Mouse (Mus musculus) CD4-positive naive resting alpha-beta T cell, adult 57 days (primary cell): ENCODE data around the gene Slc16a11. TPM values are rescaled to one million over a fixed set of nuclear protein-coding genes. Genes with fewer than 3 reads are reported as not detected.

Experiments
- total RNA-seq: library from RNA; stranded (reverse); gene quantifications from one replicate; pipeline ENCODE4 v1.2.4, GENCODE M21; 2023

The Slc16a11 gene
- not detected for total RNA-seq

DNA sequence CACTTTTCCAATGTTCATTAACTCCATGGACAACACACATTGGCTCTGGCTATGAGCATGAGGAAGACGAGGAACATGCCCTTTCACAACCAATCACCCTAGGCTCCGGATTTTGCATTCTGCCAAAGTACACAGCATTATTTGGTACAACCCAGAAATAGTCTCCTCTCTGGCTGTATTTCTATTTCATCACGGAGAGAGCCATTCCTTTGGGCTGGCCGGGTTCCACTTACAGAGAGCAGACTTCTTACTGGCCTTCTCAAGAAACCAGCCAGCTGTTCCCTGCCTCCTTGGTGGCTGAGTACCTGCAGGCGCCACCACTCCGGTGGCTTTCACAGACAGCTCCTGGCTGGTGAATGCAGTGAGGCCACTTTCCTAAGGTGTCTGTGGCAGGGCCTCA is at the start of gene Slc16a11:
Gene Slc16a11, plus strand, starts transcription at position 330 of the 400 bp plus-strand sequence.

DNA sequence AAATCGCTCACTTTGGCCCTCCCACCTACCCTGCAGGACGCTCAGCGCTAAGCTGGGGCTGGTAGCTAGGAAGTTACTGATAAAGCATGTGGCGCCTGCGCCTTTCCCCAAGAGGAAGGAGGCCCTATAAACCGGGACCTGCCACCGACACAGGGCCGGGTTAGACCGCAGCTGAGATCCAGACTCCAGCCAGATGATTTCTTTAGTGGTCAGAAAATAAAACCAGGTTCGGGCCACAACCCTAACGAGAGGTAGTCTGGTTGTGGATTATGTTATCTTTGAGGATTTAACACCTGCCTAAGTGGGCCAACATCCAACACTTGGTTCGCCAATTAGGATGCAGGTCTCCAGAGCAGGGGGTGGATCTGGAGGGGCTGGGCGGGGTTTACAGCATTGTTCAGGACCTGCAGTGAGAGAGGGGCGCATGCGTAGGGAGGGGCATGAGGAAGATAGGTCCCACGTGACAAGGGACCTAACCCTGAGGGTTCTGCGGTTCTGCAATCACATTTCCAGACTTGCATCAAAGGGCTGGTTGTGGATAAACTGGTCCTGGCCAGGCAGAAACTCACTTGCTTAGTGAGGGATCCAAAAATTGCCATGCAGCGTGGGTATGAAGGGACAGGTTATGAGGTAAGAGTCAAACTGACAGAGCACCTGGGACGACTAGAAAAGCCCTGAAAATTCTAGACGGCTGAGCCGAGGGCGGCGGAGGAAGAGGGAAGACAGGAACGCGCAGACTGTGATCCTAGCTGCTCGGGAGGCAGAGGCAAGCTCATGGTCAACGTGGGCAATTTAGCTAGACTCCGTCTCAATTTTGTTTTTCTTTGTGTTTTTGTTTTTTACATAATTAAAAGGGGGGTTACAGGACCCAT is 8.4 kb downstream of the Slc16a11 start, which contains the start of gene Slc16a13:
Gene Slc16a13, minus strand, starts transcription at position 334 of the 872 bp plus-strand sequence.

DNA sequence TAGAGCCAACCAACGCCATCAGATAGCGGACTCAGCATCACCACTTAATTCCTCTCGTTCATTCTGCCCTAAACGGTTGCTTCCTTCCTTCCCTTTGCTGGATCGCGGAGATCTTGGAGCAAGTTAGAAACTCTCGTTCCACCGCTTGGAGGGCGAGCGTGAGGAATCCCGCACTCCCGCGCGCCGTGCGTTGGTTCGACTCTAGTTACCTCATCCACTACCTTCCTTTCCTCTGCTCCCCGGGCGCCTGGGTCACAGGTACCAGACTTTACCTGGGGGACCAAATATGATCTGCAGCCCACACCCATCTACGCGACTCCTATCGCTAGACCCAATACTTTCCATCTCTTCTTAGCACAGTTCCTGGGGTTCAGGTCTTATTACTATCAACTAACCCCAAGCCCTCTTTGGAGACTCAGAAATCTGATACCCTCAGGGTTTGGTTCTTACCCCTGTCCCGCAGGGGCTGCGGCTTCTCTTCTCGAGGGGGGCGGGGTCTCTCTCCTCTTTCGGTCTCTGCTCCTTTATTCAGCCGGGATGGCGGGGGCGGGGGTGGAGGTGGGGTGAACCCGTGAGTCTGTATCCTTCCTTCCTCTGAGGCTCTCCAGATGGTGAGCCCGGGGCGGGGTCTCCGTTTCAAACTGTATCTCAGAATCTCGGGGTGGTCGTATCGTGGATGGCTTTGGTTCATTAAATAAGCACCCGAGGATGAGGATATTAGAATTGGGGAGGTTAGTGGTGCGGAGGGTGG is 16.9 kb downstream of the Slc16a11 start, which contains the start of gene Bcl6b:
Gene Bcl6b, minus strand, starts transcription at position 539 of the 751 bp plus-strand sequence.

DNA sequence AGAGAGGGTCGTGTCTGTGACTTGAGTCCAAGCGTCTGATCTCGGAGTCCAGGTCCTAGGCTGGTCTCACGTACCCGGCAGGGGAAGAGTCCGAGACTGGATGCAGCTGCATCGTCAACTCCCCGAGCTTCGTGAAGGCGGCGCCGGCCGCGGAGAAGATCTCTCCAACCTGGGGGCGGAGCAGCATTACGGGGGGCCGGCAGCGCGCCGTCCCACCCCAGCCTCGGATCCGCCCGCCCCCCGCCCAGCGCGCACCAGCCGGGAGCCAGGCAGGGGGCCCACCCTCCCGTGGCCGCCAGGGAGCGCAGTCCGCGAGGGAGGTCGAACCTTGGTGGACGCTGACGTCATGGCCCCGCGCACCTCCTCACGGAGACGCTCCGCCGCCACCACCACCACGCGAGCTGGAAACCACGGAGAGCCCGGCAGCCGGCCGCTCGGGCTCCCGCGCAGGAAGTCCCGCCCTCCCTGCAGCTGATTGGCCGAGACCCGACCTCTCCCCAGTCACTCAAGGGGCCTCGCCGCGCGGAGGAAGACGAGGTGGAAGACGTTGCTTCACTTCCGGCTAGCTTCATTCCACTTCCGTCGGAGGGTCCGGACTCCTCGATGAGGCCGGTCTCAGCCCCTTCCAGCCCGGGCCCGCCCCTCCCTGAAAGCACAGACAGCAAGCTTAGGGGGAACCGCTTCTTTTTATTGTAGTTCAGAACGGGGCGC is 25.1 kb downstream of the Slc16a11 start, which contains the start of gene 0610010K14Rik:
Gene 0610010K14Rik, minus strand, starts transcription at position 458 of the 711 bp plus-strand sequence.

DNA sequence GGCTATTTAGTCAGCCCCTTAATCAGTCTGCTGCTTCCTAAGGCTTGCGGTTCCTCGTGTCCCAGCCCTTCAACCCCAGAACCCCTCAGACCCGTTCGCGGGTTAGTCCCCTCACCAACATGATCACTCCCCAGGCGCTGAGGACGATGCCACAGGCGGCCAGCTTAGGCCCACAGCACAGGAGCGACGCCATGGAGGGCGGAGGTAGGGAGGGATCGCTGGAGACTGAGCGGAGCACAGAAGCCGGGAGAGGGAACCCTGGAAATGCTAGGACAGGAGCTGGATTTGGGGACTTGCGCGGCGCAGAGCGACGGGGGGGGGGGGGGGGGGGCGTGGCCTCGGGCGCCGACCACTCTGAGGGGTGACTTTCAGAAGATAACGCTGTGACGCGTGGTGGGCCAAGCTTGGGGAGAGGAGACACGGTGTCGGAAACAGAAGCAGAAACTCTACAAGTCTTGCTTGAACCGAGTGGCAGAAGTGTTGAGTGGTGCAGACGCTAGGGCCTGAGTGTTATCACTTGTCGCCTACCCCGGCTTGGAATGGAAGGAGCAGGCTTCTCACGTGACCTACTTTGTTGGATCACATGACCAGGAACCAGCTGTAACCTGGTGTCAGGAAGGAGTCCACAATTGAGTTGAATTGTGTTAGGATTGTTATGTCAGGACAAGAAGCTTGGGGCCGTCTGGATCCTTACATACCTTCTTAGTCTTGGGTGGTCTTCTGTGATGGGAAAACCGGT is 27.2 kb downstream of the Slc16a11 start, which contains the start of the genes Gm21988 and Rnasek:
Gene Gm21988, minus strand, starts transcription at position 290 of the 739 bp plus-strand sequence.
Gene Rnasek, minus strand, starts transcription at position 302 of the 739 bp plus-strand sequence.

DNA sequence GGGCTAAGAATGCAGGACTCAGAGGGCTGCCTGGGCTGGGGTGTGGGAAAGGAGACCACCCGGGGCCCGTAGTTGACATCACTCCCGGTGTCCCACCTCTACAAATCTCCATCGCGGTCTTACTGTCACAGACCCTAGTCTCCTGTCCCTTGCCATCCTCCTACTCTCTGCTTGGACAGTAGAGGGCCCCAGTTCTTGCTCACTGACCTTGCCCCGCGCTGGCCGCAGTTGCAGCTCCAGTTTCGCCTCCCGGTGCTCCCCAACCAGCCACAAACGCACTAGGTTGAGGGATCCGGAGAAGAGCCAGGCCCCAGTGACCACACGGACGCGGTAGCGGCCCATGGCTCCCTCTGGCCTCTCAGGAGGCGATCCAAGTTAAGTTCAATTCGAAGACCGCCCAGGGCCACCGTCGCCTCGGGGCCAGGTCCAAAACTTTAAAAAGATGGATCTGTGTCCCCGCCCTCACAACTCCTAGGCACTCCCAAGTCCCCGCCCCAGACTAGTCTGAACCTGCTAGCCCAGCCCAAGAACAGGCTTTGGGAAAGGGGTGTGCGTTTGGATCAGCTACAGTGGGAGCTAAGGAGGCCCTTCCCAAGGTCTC is 42.5 kb downstream of the Slc16a11 start, which contains the start of gene Alox12:
Gene Alox12, minus strand, starts transcription at position 423 of the 601 bp plus-strand sequence.

Other genes starting within 250 kb of the Slc16a11 start
- gene Cldn7, start 248.0 kb upstream of the Slc16a11 start, total RNA-seq = not detected
- 107 TPM for gene Ctdnep1, start 231.6 kb upstream of the Slc16a11 start, total RNA-seq
- 43.9 TPM for gene Elp5, start 230.2 kb upstream of the Slc16a11 start, total RNA-seq
- gene Gabarap, start 221.6 kb upstream of the Slc16a11 start, total RNA-seq = 190 TPM
- gene Phf23, start 217.0 kb upstream of the Slc16a11 start, total RNA-seq = 72.5 TPM
- gene Dvl2, start 212.2 kb upstream of the Slc16a11 start, total RNA-seq = 39.2 TPM
- 79.5 TPM for gene Acadvl, start 197.3 kb upstream of the Slc16a11 start, total RNA-seq
- gene Dlg4, start 195.8 kb upstream of the Slc16a11 start, total RNA-seq = 41.1 TPM
- gene Asgr1, start 158.7 kb upstream of the Slc16a11 start, total RNA-seq = not detected
- not detected for gene Asgr2, start 120.1 kb upstream of the Slc16a11 start, total RNA-seq
- not detected for gene Mgl2, start 82.4 kb upstream of the Slc16a11 start, total RNA-seq
- 1.6 TPM for gene Clec10a, start 56.6 kb upstream of the Slc16a11 start, total RNA-seq
- 3.4 TPM for gene Slc16a13, start 8.3 kb downstream of the Slc16a11 start, total RNA-seq
- gene Bcl6b, start 17.0 kb downstream of the Slc16a11 start, total RNA-seq = 0.77 TPM
- gene 0610010K14Rik, start 25.2 kb downstream of the Slc16a11 start, total RNA-seq = 70.5 TPM
- gene Gm21988, start 27.1 kb downstream of the Slc16a11 start, total RNA-seq = 4.8 TPM
- gene Rnasek, start 27.1 kb downstream of the Slc16a11 start, total RNA-seq = 68.2 TPM
- 1.1 TPM for gene Alox12, start 42.6 kb downstream of the Slc16a11 start, total RNA-seq
- gene Alox12e, start 109.9 kb downstream of the Slc16a11 start, total RNA-seq = not detected
- gene Alox15, start 139.3 kb downstream of the Slc16a11 start, total RNA-seq = 0.68 TPM
- gene Pelp1, start 197.3 kb downstream of the Slc16a11 start, total RNA-seq = 27.0 TPM
- gene Arrb2, start 219.9 kb downstream of the Slc16a11 start, total RNA-seq = 347 TPM
- 39.9 TPM for gene Med11, start 239.2 kb downstream of the Slc16a11 start, total RNA-seq
- gene Zmynd15, start 246.7 kb downstream of the Slc16a11 start, total RNA-seq = 1.1 TPM
- 2.3 TPM for gene Cxcl16, start 247.2 kb downstream of the Slc16a11 start, total RNA-seq